Mouse (Mus musculus) T-helper 2 cell (primary cell): ENCODE results near the gene Svs3a.
"Not testable (repeated sequence)": the region's sequence is repeated elsewhere in the genome, so short reads cannot be mapped to it uniquely, and the experiment has no call there.

Experiments used
- in situ Hi-C: fragments of 300-600 bp; cut with MboI, MseI; formaldehyde crosslinking; loops from one replicate; pipeline ENCODE4 v1.15.1; 2025; ENCODE audit warnings: high pct_unique_total_duplicates

Svs3a gene

GRCm38 (mm10) chr2:164288968-164289367 is at the start of gene Svs3a:
Gene Svs3a, plus strand, starts transcription at chr2:164289268.
- in situ Hi-C loops, result not testable (repeated sequence)

DNA sequence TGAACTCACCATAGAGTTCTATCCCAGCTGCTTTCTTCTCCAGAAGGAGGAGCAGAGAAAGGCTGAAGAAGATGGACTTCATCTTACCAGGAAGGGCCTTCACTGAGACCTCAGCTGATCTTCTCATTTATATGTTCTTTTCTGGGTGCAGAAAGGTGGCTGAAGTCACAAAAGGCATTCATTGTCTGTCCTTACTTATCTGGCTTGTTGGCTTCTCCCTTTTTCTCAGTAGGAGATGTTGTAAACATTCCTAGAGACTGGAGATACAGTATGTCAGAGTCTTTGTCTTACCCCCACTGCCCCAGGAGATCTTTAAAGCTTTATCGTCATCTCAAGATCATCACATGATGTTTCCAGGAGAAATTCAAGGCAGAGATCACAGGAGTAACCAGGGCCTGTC is 32.5 kb upstream of the Svs3a start, which contains the start of gene Svs3b:
TSS of gene Svs3b (minus strand) at position 101 of the 400 bp plus-strand sequence.
- in situ Hi-C loops, result not testable (repeated sequence)

DNA sequence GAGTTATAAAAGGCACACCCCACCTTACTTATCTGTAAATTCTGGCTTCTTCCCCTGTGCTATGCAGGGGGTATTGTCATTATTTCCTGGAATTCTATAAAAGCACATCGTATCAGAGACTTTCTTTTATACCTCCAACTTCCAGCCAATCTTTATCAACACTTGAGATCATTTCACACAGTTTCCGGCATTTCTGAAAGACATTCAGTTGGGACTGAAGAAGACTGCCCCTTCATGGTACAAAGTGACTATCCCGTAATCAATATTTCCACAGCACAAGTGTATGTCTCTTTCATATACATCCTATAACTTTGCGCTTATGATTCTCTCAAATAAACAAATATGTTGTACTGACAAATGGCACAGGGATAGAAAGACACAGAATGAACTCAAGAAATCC is 10.7 kb upstream of the Svs3a start, which contains the start of gene Svs4:
TSS of gene Svs4 (minus strand) at position 101 of the 400 bp plus-strand sequence.
- in situ Hi-C loops, result no loop called here

GRCm38 (mm10) chr2:164312599-164312998 is 23.5 kb downstream of the Svs3a start:
- in situ Hi-C loops, result no loop called here

- in situ Hi-C loops, result not testable (repeated sequence)
These were observed 26.4 kb downstream of the Svs3a start for GRCm38 (mm10) chr2:164315460-164315859.

- in situ Hi-C loops, result not testable (repeated sequence)
These were observed 27.4 kb downstream of the Svs3a start, which contains the start of gene Svs6 for GRCm38 (mm10) chr2:164316451-164316850. Gene Svs6, plus strand, starts transcription at chr2:164316751.

GRCm38 (mm10) chr2:164320983-164321382 is 31.9 kb downstream of the Svs3a start:
- in situ Hi-C loops, result no loop called here

- in situ Hi-C loops, result not testable (repeated sequence)
These were observed 43.4 kb downstream of the Svs3a start, which contains the start of gene Svs5 for GRCm38 (mm10) chr2:164332440-164332839. Gene Svs5, plus strand, starts transcription at chr2:164332740.
